9 mouse cellular contexts compared by ENCODE assay signal in the genomic region with DNA sequence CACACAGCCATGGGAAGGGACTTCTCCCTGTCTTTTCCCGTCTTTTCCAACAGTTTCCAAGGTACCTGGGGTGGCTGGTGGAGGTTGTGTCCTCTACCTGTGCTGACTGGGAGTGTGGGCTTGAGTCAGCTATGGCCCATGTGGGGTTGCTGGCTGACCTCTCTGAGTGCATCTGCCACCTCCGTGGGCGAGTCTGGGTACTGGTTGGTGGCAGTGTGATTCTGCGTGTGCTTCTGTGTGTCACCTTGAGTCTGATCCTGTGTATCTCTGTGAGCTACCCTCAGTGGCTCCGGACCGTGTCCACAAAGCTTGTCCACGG. TPM values are rescaled to one million over a fixed set of nuclear protein-coding genes. Genes with fewer than 3 reads are reported as not detected.
DNase-seq lines count a peak whose midpoint lies in the region; ATAC-seq and TF ChIP-seq lines count a peak whose summit lies in the region.
"Had no signal": no experiment of that assay in that cellular context is flagged by ENCODE, and none has a peak within 500 bp of the region (broad histone marks: within the 10 kb centered on the region; RNA-seq: fewer than 3 reads in every experiment).

No protein-coding gene starts in this region.

- no peak overlapping the region for H3K9ac ChIP-seq in lung, postnatal 0 days (replicated peaks; ENCODE audit: low read depth)
- no peak overlapping the region for H3K9ac ChIP-seq in liver, embryonic 12.5 days
- H3K9ac ChIP-seq in stomach, postnatal 0 days (ENCODE audit: low read length): peak overlapping the region; percentile 84

- no peak for TF ChIP-seq EP300 in lung, postnatal 0 days (IDR thresholded peaks at IDR 0.05)
- no peak for TF ChIP-seq EP300 in stomach, postnatal 0 days (optimal IDR thresholded peaks at IDR 0.05)

- H3K9me3 ChIP-seq in lung, postnatal 0 days (ENCODE audit: low read length): no peaks in the 10 kb centered on the region
- no peaks in the 10 kb centered on the region for H3K9me3 ChIP-seq in liver, embryonic 12.5 days (replicated peaks)
- H3K9me3 ChIP-seq in stomach, postnatal 0 days (ENCODE audit: control insufficient read depth, low read length): no peaks in the 10 kb centered on the region

- peak overlapping the region; percentile 60; the same call in 1 of the 2 replicates for H3K4me3 ChIP-seq in lung, postnatal 0 days (ENCODE audit: low read depth, low read length)
- H3K4me3 ChIP-seq in liver, embryonic 12.5 days: peak overlapping the region; percentile 64
- peak overlapping the region; percentile 85 for H3K4me3 ChIP-seq in stomach, postnatal 0 days (ENCODE audit: low read depth, low read length)

- no peak overlapping the region for H3K27ac ChIP-seq in lung, postnatal 0 days (ENCODE audit: low read length)
- no peak overlapping the region for H3K27ac ChIP-seq in liver, embryonic 12.5 days
- H3K27ac ChIP-seq in stomach, postnatal 0 days (replicated peaks): no peak overlapping the region

- TF ChIP-seq CTCF in lung, postnatal 0 days (IDR thresholded peaks at IDR 0.05): no peak
- no peak for TF ChIP-seq CTCF in stomach, postnatal 0 days (IDR thresholded peaks at IDR 0.05; ENCODE audit: low read depth)

- H3K4me2 ChIP-seq in lung, postnatal 0 days (replicated peaks; ENCODE audit: low read depth, low read length): peak overlapping the region; percentile 93
- peak overlapping the region; percentile 76 for H3K4me2 ChIP-seq in liver, embryonic 12.5 days
- H3K4me2 ChIP-seq in stomach, postnatal 0 days (replicated peaks; ENCODE audit: low read depth): peak overlapping the region; percentile 95

- no peaks in the 10 kb centered on the region for H3K36me3 ChIP-seq in lung, postnatal 0 days (ENCODE audit: insufficient read depth, low read length)
- no peaks in the 10 kb centered on the region for H3K36me3 ChIP-seq in liver, embryonic 12.5 days
- no peaks in the 10 kb centered on the region for H3K36me3 ChIP-seq in stomach, postnatal 0 days (ENCODE audit: control insufficient read depth, insufficient read depth, low read length)

- H3K27me3 ChIP-seq in lung, postnatal 0 days (replicated peaks; ENCODE audit: insufficient read depth, low read length): no peaks in the 10 kb centered on the region
- H3K27me3 ChIP-seq in liver, embryonic 12.5 days (replicated peaks): peaks cover 30% of the 10 kb centered on the region
- H3K27me3 ChIP-seq in stomach, postnatal 0 days (ENCODE audit: control insufficient read depth, insufficient read depth, low read length): no peaks in the 10 kb centered on the region

- ATAC-seq in cerebellum, adult (ENCODE audit: insufficient number of reproducible peaks, low FRiP score, low TSS enrichment): peak; percentile 13; the same call in 1 of the 2 replicates
- no peak for ATAC-seq in lung, postnatal 0 days
- ATAC-seq in liver, embryonic 12.5 days: peak; percentile 40; the same call in 1 of the 2 replicates
- peak; percentile 28; the same call in 1 of the 2 replicates for ATAC-seq in stomach, postnatal 0 days (ENCODE audit: low FRiP score, low TSS enrichment)

- peaks cover 13% of the 10 kb centered on the region; the same call in 1 of the 2 replicates for H3K4me1 ChIP-seq in lung, postnatal 0 days (ENCODE audit: insufficient read depth, low read depth, low read length)
- peaks cover 34% of the 10 kb centered on the region for H3K4me1 ChIP-seq in liver, embryonic 12.5 days
- H3K4me1 ChIP-seq in stomach, postnatal 0 days (replicated peaks; ENCODE audit: control insufficient read depth, insufficient read depth): peaks cover 8% of the 10 kb centered on the region; the same call in 1 of the 2 replicates

- WGBS in lung, postnatal 0 days: 65% methylated on average over 7 of the region's 7 CpGs
- 59% methylated on average over 7 of the region's 7 CpGs for WGBS in liver, embryonic 12.5 days (ENCODE audit: insufficient replicate concordance)
- 51% methylated on average over 7 of the region's 7 CpGs for WGBS in stomach, postnatal 0 days

- DNase-seq in cerebellum, adult 9-11 months: no peak
- DNase-seq in lung, postnatal 0 days (ENCODE audit: low spot score): no peak
- DNase-seq in lung, postnatal 36 days: no peak
- DNase-seq in stomach, postnatal 0 days (ENCODE audit: low spot score): no peak
- no peak for DNase-seq in frontal cortex, adult 2 months (ENCODE audit: extremely low spot score in 1 of 2, low spot score in 1 of 2)
- DNase-seq in embryo, embryonic 10.5 days (ENCODE audit: low spot score): no peak
- DNase-seq: adrenal gland, adult 8-10 months had no signal

RNA-seq across cellular contexts. Expression of a gene that starts 1.6 kb away (rescaled TPM):
- polyA plus RNA-seq in lung, postnatal 0 days (2015; fragmentation: Nextera tagmentation; extraction: Ambion mirVana): 16.6 and 18.3 TPM in 2 replicates
- polyA plus RNA-seq in liver, embryonic 12.5 days (2016; fragmentation: Nextera tagmentation; extraction: Ambion mirVana): 9.0 and 9.4 TPM in 2 replicates
- 12.8 and 13.3 TPM in 2 replicates for polyA plus RNA-seq in stomach, postnatal 0 days (2015; fragmentation: Nextera tagmentation; extraction: Ambion mirVana)
- 52.5 and 53.3 TPM in 2 replicates for polyA plus RNA-seq in frontal cortex, adult 2 months (2012; rRNA removed)

RNA-seq across cellular contexts. Expression of a gene that starts 11.4 kb away (rescaled TPM):
- 16.5 and 19.4 TPM in 2 replicates for polyA plus RNA-seq in lung, postnatal 0 days (2015; fragmentation: Nextera tagmentation; extraction: Ambion mirVana)
- polyA plus RNA-seq in liver, embryonic 12.5 days (2016; fragmentation: Nextera tagmentation; extraction: Ambion mirVana): 6.2 and 8.2 TPM in 2 replicates
- polyA plus RNA-seq in stomach, postnatal 0 days (2015; fragmentation: Nextera tagmentation; extraction: Ambion mirVana): 12.9 TPM in 2 replicates
- 26.1 and 26.5 TPM in 2 replicates for polyA plus RNA-seq in frontal cortex, adult 2 months (2012; rRNA removed)
